Mouse (Mus musculus) liver, embryonic 12.5 days (tissue): ENCODE measurements around the gene Cldn6. TPM values are rescaled to one million over a fixed set of nuclear protein-coding genes. Genes with fewer than 3 reads are reported as not detected.
A peak's percentile ranks its signal among the peaks of the same experiment; 100 is the strongest.

Experiments used
- ATAC-seq: fragments of 200-750 bp; cut with Nextera tagmentation; 2 replicates; pipeline ENCODE4 v1.8.0; 2017; ENCODE audit warnings: moderate number of reproducible peaks, mild to moderate bottlenecking, moderate library complexity
- H3K27ac ChIP-seq: fragments of 300-500 bp; sonication (generic); 2 replicates; pipeline ENCODE4 v1.5.1; 2016; ENCODE audit warnings: mild to moderate bottlenecking
- H3K27me3 ChIP-seq: fragments of 300-500 bp; sonication (generic); replicated peaks from 2 replicates; pipeline ENCODE4 v1.6.1; 2016; ENCODE audit warnings: mild to moderate bottlenecking, moderate library complexity
- H3K36me3 ChIP-seq: fragments of 300-500 bp; sonication (generic); 2 replicates; pipeline ENCODE4 v1.6.1; 2016; ENCODE audit warnings: mild to moderate bottlenecking, moderate library complexity
- H3K4me1 ChIP-seq: fragments of 300-500 bp; sonication (generic); 2 replicates; pipeline ENCODE4 v1.6.1; 2016
- H3K4me2 ChIP-seq: fragments of 300-500 bp; sonication (generic); 2 replicates; pipeline ENCODE4 v1.6.1; 2016; ENCODE audit warnings: mild to moderate bottlenecking, moderate library complexity
- H3K4me3 ChIP-seq: fragments of 300-500 bp; sonication (generic); 2 replicates; pipeline ENCODE4 v1.5.1; 2016; ENCODE audit warnings: mild to moderate bottlenecking, moderate library complexity
- H3K9ac ChIP-seq: fragments of 300-500 bp; sonication (generic); 2 replicates; pipeline ENCODE4 v1.6.1; 2016; ENCODE audit warnings: mild to moderate bottlenecking, moderate library complexity
- H3K9me3 ChIP-seq: fragments of 300-500 bp; sonication (generic); replicated peaks from 2 replicates; pipeline ENCODE4 v1.6.1; 2016; ENCODE audit warnings: mild to moderate bottlenecking, moderate library complexity
- WGBS: fragments of 180-500 bp; shearing (Covaris S2); methylation state at CpG from one replicate; pipeline ENCODE4 v1.1.7; 2016; ENCODE audit not compliant: insufficient replicate concordance; 5-methylcytosine and 5-hydroxymethylcytosine counted together
- polyA plus RNA-seq: library from polyadenylated mRNA; unstranded; fragments of >200 nt; fragmentation: Nextera tagmentation; extraction: Ambion mirVana; gene quantifications from 2 replicates; pipeline ENCODE4 v1.2.1, GENCODE M21; 2016

Gene Cldn6
- polyA plus RNA-seq, 1 experiment from 2014 or later, result 2.3 TPM

DNA sequence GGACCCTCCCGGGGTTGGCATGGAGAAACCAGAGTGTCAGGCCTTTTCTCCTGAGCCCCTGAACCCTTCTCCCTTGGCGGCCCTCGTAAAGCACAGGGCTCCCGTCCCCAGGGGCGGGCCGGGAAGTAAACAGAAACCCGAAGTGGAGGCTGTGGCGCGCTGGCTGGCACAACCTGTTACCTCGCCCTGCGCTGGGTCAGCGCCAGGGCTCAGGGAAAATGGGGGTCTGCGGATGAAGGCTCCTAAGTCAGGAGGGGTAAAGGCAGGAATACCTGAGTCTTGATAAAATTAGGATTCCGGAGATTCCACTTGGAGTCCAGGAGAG is 18.2 kb upstream of the Cldn6 start:
- Histone ChIP-seq H3K4me2 (peak overlapping the region; percentile 15; the same call in 1 of the 2 replicates), H3K4me3 (peak overlapping the region; percentile 3; the same call in 1 of the 2 replicates), H3K9ac (no peak overlapping the region), H3K4me1 (no peaks in the 10 kb centered on the region), H3K36me3 (no peaks in the 10 kb centered on the region), H3K27ac (no peak overlapping the region), H3K9me3 (no peaks in the 10 kb centered on the region), H3K27me3 (peaks cover 62% of the 10 kb centered on the region)
- WGBS, result 7% methylated on average over 14 of the region's 14 CpGs
- ATAC-seq, result no peak

DNA sequence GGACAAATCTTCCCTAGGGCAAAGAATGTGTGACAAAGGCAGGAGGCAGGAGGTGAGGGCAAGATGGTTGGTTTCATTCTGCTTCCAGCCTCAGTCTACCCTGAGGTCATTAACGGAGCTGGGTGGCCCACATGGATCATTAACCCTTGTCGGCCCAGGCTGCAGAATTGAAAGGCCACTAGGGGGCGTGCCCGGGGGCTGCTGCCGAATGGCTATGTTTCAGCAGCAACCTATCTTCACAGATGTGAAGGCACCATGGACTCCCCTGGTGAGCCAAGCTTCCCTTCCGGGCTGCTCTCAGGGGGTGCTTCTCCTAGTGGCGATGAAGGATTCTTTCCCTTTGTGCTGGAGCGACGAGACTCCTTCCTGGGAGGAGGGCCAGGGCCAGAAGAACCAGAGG is 17.5 kb upstream of the Cldn6 start:
- Histone ChIP-seq H3K27me3 (peaks cover 62% of the 10 kb centered on the region), H3K4me2 (no peak overlapping the region), H3K27ac (no peak overlapping the region), H3K4me1 (no peaks in the 10 kb centered on the region), H3K9ac (no peak overlapping the region), H3K9me3 (no peaks in the 10 kb centered on the region), H3K4me3 (no peak overlapping the region), H3K36me3 (peaks cover 2% of the 10 kb centered on the region)
- WGBS, result 2% methylated on average over 9 of the region's 9 CpGs
- no peak for ATAC-seq

DNA sequence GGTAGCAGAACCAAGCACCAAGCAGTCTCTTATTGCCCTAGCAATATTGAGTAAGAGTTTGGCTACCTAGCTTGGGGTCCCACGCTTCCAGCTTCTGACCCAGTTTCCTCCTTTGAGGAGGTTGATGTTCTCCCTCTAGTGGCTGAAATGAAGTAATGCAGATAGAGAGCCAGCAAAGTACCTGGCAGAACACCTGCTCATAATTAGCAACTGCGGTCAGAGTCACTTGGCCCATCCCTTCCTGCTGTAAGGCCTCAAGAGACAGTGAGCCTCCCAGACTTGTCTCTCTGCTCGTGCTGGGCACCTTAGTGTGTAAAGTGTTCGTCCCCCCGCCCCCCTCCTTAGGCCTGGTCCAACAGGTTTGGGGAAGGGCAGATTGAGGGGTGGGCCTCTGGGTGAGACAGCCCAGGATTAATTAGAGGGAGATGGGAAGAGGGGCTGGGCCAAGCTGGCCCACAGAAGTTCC is 14.5 kb upstream of the Cldn6 start:
- 27% methylated on average over 5 of the region's 5 CpGs for WGBS
- no peaks in the 10 kb centered on the region for H3K4me1 ChIP-seq
- no peak overlapping the region for H3K9ac ChIP-seq
- no peaks in the 10 kb centered on the region for H3K9me3 ChIP-seq
- H3K27ac ChIP-seq, result no peak overlapping the region
- ATAC-seq, result no peak; the same call in 1 of the 2 replicates
- H3K27me3 ChIP-seq, result peaks cover 42% of the 10 kb centered on the region
- H3K4me2 ChIP-seq, result no peak overlapping the region
- peaks cover 33% of the 10 kb centered on the region for H3K36me3 ChIP-seq
- H3K4me3 ChIP-seq, result no peak overlapping the region

DNA sequence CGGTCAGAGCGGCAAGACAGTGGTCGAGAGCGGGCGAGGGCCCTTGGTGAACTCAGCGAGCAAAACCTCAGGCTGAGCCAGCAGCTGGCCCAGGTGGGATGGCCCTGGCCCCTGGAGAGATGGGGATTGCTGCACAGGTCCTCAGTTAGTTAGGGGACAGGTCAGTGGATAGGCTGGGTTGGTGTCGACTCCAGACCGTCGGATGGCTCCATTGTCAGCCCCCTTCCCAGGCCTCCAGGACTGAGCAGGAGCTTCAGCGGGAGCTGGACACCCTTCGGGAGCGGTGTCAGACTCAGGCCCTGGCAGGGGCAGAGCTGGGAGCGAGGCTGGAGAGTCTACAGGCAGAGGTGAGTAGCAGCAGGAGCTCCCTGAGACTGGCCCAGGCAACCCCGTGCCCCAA is 13.5 kb upstream of the Cldn6 start:
- no peak overlapping the region for H3K9ac ChIP-seq

DNA sequence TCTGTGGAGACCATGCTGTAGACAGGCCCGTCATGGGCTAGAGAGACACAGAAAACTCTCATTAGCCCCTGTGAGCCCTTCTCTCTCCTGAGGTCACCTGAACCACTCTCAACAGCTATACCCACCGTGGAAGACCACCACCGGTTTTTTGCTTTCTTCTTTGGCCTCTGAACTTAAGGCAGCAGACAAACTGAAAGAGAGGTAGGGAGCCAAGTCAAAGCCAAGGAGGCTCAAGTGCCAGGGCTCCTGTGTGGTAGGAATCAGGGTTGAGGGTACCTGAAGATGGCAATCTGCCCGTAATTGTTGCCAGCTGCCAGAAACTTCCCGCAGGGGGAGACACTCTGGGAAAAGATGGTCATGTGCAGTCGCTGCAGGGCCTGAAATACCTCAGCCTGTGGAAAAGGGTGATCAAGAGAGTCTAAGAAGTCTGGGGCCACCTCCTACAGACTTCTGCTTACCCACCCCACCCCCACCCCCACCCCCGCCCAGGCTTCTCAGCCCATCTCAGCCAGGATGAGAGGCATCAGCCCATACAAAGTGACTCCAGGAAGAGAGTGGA is 8.5 kb upstream of the Cldn6 start:
- peaks cover 44% of the 10 kb centered on the region for H3K36me3 ChIP-seq
- H3K27ac ChIP-seq, result no peak overlapping the region
- H3K27me3 ChIP-seq, result peaks cover 10% of the 10 kb centered on the region
- ATAC-seq, result no peak
- H3K4me1 ChIP-seq, result peaks cover 35% of the 10 kb centered on the region
- WGBS, result 81% methylated on average over 7 of the region's 7 CpGs
- H3K4me3 ChIP-seq, result no peak overlapping the region
- no peaks in the 10 kb centered on the region for H3K9me3 ChIP-seq
- H3K4me2 ChIP-seq, result no peak overlapping the region
- no peak overlapping the region for H3K9ac ChIP-seq

More for the DNA sequence above, 13.5 kb upstream of the Cldn6 start:
- H3K36me3 ChIP-seq, result peaks cover 42% of the 10 kb centered on the region
- H3K27me3 ChIP-seq, result peaks cover 32% of the 10 kb centered on the region
- H3K4me2 ChIP-seq, result no peak overlapping the region
- no peak overlapping the region for H3K27ac ChIP-seq
- H3K4me1 ChIP-seq, result no peaks in the 10 kb centered on the region
- ATAC-seq, result no peak
- no peak overlapping the region for H3K4me3 ChIP-seq
- WGBS, result 82% methylated on average over 14 of the region's 14 CpGs
- no peaks in the 10 kb centered on the region for H3K9me3 ChIP-seq

DNA sequence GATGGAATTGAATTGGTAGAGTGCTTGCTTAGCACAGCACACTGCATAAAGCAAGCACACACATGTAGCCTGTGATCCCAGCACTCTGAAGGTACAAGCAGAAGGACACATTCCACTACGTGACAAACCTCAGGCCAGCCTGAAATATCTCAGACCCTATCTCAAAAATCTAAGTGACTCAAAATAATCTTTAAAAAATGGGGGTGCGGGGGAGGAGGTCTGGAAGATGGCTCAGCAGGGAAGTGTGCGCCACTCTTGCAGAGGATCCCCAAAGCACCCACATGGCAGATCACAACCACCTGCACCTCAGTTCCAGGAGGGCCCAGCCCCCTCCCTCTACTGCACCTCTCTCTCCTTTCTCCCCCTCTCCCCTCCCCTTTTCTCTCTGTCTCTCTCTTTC is 7.5 kb upstream of the Cldn6 start:
- peaks cover 19% of the 10 kb centered on the region for H3K27me3 ChIP-seq

DNA sequence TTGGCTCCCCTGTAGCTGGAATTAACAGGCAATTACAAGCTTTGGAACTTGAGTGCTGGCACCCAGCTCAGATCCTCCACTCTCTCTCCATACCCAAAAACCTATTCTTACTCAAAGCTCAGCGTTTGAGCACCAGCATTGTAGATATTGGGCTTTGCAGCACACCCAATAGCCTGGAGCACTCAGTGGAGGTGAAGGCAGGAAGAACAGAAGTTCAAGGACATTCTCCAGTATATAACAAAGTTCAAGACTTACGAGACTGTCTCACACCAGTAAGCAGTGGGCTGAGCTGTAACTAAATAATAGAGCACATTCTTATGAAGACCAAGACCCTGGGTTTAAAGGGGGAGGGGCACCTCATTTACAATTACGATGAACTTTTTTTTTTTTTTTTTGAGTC is 6.3 kb upstream of the Cldn6 start:
- Histone ChIP-seq H3K27ac (no peak overlapping the region), H3K36me3 (peaks cover 29% of the 10 kb centered on the region), H3K9me3 (no peaks in the 10 kb centered on the region), H3K27me3 (peaks cover 32% of the 10 kb centered on the region), H3K4me3 (peak overlapping the region; percentile 65), H3K4me1 (peaks cover 56% of the 10 kb centered on the region), H3K9ac (peak overlapping the region; percentile 64; the same call in 1 of the 2 replicates), H3K4me2 (peak overlapping the region; percentile 72)
- 39% methylated on average over 3 of the region's 3 CpGs for WGBS
- no peak for ATAC-seq

More for the DNA sequence above, 7.5 kb upstream of the Cldn6 start:
- H3K4me1 ChIP-seq, result peaks cover 44% of the 10 kb centered on the region
- no peak overlapping the region for H3K4me2 ChIP-seq
- WGBS, result 82% methylated on average over 3 of the region's 3 CpGs
- no peak overlapping the region for H3K9ac ChIP-seq
- no peak overlapping the region for H3K27ac ChIP-seq
- H3K36me3 ChIP-seq, result peaks cover 42% of the 10 kb centered on the region
- H3K9me3 ChIP-seq, result no peaks in the 10 kb centered on the region
- H3K4me3 ChIP-seq, result no peak overlapping the region
- ATAC-seq, result no peak

DNA sequence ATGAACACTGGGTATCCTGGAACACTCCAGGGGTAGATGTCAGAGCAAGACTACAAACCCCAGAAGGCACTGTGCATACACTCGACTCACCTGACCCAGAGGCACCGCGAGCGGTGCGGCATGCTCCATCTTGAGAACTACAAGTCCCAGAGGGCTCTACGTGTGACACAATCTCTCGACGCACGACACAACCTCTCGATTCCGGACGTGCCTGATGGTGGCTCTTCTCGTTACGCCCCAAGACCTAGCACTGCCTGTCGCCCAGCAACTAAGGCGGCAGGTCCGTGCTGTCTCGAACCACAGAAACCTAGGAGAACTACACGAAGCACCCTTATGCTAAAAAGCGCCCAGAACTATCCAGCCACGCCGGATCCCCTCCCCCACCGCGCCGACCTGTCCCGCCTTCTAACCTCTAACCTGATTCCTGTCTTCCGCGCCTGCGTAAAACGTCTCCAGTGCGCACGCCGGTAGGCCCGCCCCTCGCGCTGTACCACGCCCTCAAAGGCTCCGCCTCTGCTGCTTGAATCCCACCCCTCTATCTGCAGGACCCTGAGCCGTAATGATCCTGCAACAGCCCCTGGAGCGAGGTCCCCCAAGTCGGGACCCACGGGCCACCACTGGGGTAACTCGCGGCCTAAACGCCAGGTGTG is 5.5 kb upstream of the Cldn6 start, which contains the start of the genes Hcfc1r1 and Thoc6:
TSS of gene Hcfc1r1 (plus strand) at position 173 of the 650 bp plus-strand sequence.
TSS of gene Thoc6 (minus strand) at position 459 of the 650 bp plus-strand sequence.
- Histone ChIP-seq H3K4me3 (peak within 1 kb of the TSS; percentile 65), H3K9ac (peak within 1 kb of the TSS; percentile 64), H3K27me3 (peaks cover 40% of the 10 kb centered on the region), H3K9me3 (no peaks in the 10 kb centered on the region), H3K36me3 (peaks cover 21% of the 10 kb centered on the region), H3K4me2 (peak within 1 kb of the TSS; percentile 72), H3K4me1 (peaks cover 57% of the 10 kb centered on the region), H3K27ac (peak within 1 kb of the TSS; percentile 55)
- peak; percentile 95 for ATAC-seq
- WGBS, result under 1% methylated on average over 45 of the region's 45 CpGs

DNA sequence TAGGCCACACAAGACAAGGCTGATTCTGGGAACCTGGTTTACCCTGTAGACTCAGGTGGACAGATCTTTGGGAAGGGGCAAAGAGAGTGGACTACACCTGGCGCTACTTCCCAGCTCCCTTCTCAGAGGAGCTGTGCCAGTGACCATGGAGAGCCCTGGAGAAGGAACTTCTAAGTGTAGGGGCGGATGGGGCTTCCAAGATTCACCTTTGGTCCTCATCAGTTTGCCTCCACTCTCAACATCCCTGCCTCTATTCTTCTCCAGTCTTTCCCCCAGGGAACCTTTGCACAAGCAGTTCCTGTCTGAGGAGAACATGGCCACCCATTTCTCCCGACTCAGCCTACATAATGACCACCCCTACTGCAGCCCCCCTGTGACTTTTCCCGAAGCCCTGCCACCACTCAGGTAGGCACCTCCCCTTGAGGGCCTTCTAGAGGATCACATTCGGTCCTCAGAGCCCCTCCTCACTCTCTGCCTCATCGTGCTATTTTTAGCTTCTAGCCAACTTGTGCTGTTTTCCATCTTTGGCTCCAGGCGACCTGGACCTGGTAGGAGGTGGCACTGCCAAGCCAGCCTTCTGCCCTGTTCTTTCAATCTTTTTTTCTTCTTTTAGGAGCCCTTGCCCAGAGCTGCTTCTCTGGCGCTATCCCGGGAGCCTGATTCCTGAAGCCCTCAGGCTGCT is 4.6 kb upstream of the Cldn6 start:
- Histone ChIP-seq H3K4me3 (peak overlapping the region; percentile 65), H3K9me3 (no peaks in the 10 kb centered on the region), H3K4me1 (peaks cover 61% of the 10 kb centered on the region), H3K4me2 (peak overlapping the region; percentile 72), H3K27ac (0 out of 2 replicates have a peak overlapping the region, but pooled peaks have one; percentile 55), H3K9ac (peak overlapping the region; percentile 64), H3K36me3 (peaks cover 13% of the 10 kb centered on the region), H3K27me3 (peaks cover 48% of the 10 kb centered on the region)
- ATAC-seq, result 0 out of 2 replicates have a peak, but pooled peaks have one; percentile 2
- WGBS, result 30% methylated on average over 9 of the region's 9 CpGs

DNA sequence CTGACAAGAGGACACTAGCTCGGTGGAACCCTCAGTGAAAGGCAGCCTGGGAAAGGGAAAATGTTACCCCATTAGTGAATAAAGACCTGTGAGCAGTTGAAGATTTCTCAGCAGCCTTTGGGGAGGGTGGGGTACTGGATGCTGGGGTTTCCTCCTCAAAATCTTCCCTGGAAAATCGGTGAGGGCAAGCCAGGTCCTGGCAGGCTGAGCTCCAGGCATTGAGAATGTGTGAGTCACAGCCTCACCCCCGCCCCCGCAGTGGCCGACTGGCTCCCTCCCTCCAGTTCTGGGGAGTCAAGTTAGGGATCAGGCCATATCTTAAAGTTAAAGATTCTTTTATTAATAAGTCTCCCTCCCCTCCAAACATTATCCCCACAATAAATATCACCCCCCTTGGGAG is 3.9 kb upstream of the Cldn6 start:
- no peak overlapping the region for H3K4me2 ChIP-seq
- peaks cover 6% of the 10 kb centered on the region for H3K36me3 ChIP-seq
- no peaks in the 10 kb centered on the region for H3K9me3 ChIP-seq
- H3K27ac ChIP-seq, result no peak overlapping the region
- H3K27me3 ChIP-seq, result peaks cover 55% of the 10 kb centered on the region
- H3K9ac ChIP-seq, result no peak overlapping the region
- H3K4me1 ChIP-seq, result peaks cover 62% of the 10 kb centered on the region
- no peak overlapping the region for H3K4me3 ChIP-seq
- 30% methylated on average over 5 of the region's 5 CpGs for WGBS
- no peak for ATAC-seq

DNA sequence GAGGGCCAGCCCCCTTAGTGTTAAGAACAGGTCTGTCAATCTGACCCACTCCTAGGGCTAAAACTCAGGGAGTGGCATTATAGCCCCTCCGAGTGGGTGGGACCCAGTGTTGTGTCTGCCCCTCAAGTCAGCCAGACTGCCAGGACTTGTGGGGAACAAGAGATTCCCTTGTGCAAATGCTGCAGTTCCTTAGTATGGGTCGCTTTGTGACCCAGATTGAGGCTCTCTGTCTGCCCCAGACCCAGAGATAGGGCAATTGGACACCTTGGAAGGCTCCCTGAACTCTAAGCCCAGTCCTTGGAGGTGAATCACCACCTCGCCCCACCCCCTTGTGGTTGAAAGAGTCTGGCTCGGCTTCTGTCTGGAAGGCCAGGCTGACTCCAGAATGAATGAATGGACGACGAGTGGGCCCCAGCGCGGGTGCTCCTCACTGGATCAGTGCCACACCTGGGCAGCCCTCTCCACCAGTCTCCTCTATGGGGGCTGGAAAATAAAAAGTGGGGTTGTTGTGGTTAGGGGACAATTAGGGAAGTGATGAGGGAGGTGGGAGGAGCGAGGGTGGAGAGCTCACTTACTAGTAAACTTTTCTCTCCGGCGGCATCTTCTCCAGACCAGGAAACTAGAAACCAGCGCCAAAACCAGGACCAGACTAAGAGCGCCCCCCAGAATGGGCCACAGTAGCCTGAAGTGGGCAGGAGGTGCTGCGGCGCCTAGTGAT is 3.3 kb upstream of the Cldn6 start:
- ATAC-seq, result no peak
- H3K9ac ChIP-seq, result no peak overlapping the region
- H3K9me3 ChIP-seq, result no peaks in the 10 kb centered on the region
- peaks cover 62% of the 10 kb centered on the region for H3K4me1 ChIP-seq
- H3K4me2 ChIP-seq, result peak overlapping the region; percentile 93
- peak overlapping the region; percentile 63 for H3K4me3 ChIP-seq
- no peak overlapping the region for H3K27ac ChIP-seq
- H3K36me3 ChIP-seq, result peaks cover under 1% of the 10 kb centered on the region; the same call in 1 of the 2 replicates
- WGBS, result 13% methylated on average over 15 of the region's 15 CpGs
- H3K27me3 ChIP-seq, result peaks cover 61% of the 10 kb centered on the region
